Mouse (Mus musculus) olfactory bulb, adult 2 months (tissue): ENCODE measurements around the gene Pax6. TPM values are rescaled to one million over a fixed set of nuclear protein-coding genes. Genes with fewer than 3 reads are reported as not detected.

Source experiments
- H3K27ac ChIP-seq: fragments of 200-500 bp; 2 replicates; pipeline ENCODE4 v1.5.1; 2012; ENCODE audit warnings: low read depth, low read length; ENCODE audit not compliant: insufficient read depth
- H3K4me1 ChIP-seq: fragments of 200-500 bp; 2 replicates; pipeline ENCODE4 v1.6.1; 2012; ENCODE audit warnings: low read length; ENCODE audit not compliant: control insufficient read depth, insufficient read depth
- H3K4me3 ChIP-seq: fragments of 200-500 bp; 2 replicates; pipeline ENCODE4 v1.5.1; 2012; ENCODE audit warnings: mild to moderate bottlenecking, low read depth, low read length, moderate library complexity; ENCODE audit not compliant: insufficient read depth
- CTCF ChIP-seq: fragments of 200-500 bp; IDR thresholded peaks from 2 replicates; pipeline ENCODE4 v1.5.1; 2012; ENCODE audit warnings: low read depth, mild to moderate bottlenecking, low read length, moderate library complexity; ENCODE audit not compliant: insufficient read depth
- POLR2A ChIP-seq: fragments of 200-500 bp; IDR thresholded peaks from 2 replicates; pipeline ENCODE4 v1.6.1; 2012; ENCODE audit warnings: mild to moderate bottlenecking, low read depth, low read length, moderate library complexity; ENCODE audit not compliant: insufficient read depth
- WGBS: fragments of 180-500 bp; shearing (Covaris S2); methylation state at CpG from one replicate; pipeline ENCODE4 v1.1.7; 2018; 5-methylcytosine and 5-hydroxymethylcytosine counted together
- polyA plus RNA-seq: library from polyadenylated mRNA; stranded (reverse); fragments of >200 nt; gene quantifications from 2 replicates; pipeline ENCODE4 v1.2.4, GENCODE M21; 2012; ENCODE audit warnings: low replicate concordance; ENCODE audit not compliant: missing spikeins, insufficient read depth, insufficient read length

Gene Pax6
- polyA plus RNA-seq, 1 experiment, result not detected

- 0 out of 2 replicates have a peak overlapping the region, but pooled peaks have one; percentile 7 for H3K4me3 ChIP-seq
- no peak for TF ChIP-seq CTCF
- TF ChIP-seq POLR2A, result no peak
- 51% methylated on average over 6 of the region's 6 CpGs for WGBS
- peaks cover 37% of the 10 kb centered on the region for H3K4me1 ChIP-seq
- H3K27ac ChIP-seq, result 0 out of 2 replicates have a peak overlapping the region, but pooled peaks have one; percentile 43
Measured at GRCm38 (mm10) chr2:105670731-105671095, 2.0 kb downstream of the Pax6 start.

DNA sequence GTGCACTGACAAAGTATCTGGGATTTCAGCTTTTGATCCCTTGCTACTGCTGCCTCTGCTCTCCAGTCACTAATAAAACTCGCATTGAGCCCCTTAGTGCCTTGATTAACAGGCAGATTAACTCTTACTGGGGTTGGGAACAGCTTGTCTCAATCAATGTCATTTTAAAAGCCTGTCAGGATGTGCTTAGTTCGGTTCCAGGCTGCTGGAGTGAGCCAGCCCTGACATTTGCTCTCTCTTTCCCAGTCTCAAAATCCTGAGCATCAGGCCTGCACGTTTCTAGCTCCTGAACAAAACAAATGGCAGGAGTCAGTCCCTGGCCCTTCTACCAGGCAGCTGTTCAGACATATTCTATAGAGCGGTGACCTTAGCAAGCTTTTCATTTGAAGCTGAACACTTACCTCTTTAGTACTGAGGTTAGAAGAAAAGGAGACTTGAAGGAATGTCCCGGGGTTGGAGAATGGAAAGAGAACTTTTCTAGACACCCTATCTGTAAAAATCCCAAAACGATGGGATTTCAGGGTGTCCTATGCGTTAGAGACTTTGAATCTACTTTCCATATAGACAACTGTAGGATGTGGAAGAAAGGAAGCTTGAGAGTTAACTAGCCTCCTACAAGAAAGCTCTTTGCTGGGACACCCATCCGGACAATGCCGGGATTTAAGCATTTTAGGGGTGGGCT, 2.6 kb downstream of the Pax6 start:
- H3K4me1 ChIP-seq, result peaks cover 42% of the 10 kb centered on the region
- H3K4me3 ChIP-seq, result no peak overlapping the region
- WGBS, result 50% methylated on average over 9 of the region's 9 CpGs
- H3K27ac ChIP-seq, result peak overlapping the region; percentile 43; the same call in 1 of the 2 replicates
- TF ChIP-seq CTCF (no peak), POLR2A (no peak)

DNA sequence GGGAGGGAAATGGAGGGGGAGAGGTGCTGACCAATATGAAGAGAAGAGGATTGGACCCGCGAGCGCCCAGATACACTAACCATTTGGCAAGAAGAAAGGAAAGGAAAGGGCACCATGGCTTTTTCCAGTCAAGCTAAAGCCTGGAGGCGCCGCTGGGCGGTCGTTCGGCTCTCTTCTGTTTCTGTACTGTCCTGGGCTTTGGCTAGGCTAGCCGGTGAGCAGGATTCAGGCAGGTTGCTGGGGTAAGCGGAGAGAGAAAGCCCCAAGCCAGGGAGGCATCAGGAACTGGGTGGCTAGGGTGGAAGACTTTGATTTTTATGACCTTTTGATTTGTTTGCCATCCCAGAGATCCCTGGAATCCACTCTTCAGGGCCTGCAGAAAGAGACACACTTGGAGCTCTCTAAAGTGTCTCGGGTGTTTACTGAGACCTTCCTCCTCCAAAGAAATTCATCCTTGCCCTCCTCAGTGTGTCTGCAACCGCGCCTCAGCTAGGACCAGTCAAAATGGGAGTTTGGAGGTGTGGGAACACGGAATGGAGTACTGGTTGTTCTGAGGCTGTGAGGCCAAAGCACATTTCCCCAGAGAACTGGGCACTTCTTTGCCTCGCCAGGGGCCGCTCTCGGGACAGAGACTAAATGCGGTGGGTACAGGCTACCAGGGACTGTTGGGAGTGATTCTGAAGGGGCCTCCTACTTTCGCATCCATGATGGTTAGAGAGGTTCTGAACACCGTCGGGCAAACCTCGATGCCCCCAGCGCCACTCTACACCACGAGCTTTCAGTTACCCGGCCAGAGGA, 3.3 kb downstream of the Pax6 start:
- Histone ChIP-seq H3K27ac (peak overlapping the region; percentile 63), H3K4me3 (peak overlapping the region; percentile 27), H3K4me1 (peaks cover 44% of the 10 kb centered on the region)
- WGBS, result 49% methylated on average over 25 of the region's 25 CpGs
- no peak for TF ChIP-seq CTCF
- no peak for TF ChIP-seq POLR2A

GRCm38 (mm10) chr2:105672596-105672960, 3.9 kb downstream of the Pax6 start:
- Histone ChIP-seq H3K27ac (peak overlapping the region; percentile 63), H3K4me3 (peak overlapping the region; percentile 27), H3K4me1 (peaks cover 42% of the 10 kb centered on the region)
- TF ChIP-seq POLR2A (no peak), CTCF (no peak)
- WGBS, result 25% methylated on average over 16 of the region's 16 CpGs

GRCm38 (mm10) chr2:105673054-105673453, 4.4 kb downstream of the Pax6 start:
- peak overlapping the region; percentile 89 for H3K27ac ChIP-seq
- peaks cover 42% of the 10 kb centered on the region for H3K4me1 ChIP-seq
- WGBS, result 29% methylated on average over 6 of the region's 6 CpGs
- TF ChIP-seq POLR2A (no peak), CTCF (no peak)
- peak overlapping the region; percentile 64; the same call in 1 of the 2 replicates for H3K4me3 ChIP-seq

GRCm38 (mm10) chr2:105673631-105674060, 4.9 kb downstream of the Pax6 start:
- Histone ChIP-seq H3K4me3 (peak overlapping the region; percentile 64), H3K4me1 (peaks cover 36% of the 10 kb centered on the region), H3K27ac (peak overlapping the region; percentile 89)
- TF ChIP-seq CTCF, result no peak
- no peak for TF ChIP-seq POLR2A
- 56% methylated on average over 10 of the region's 10 CpGs for WGBS

DNA sequence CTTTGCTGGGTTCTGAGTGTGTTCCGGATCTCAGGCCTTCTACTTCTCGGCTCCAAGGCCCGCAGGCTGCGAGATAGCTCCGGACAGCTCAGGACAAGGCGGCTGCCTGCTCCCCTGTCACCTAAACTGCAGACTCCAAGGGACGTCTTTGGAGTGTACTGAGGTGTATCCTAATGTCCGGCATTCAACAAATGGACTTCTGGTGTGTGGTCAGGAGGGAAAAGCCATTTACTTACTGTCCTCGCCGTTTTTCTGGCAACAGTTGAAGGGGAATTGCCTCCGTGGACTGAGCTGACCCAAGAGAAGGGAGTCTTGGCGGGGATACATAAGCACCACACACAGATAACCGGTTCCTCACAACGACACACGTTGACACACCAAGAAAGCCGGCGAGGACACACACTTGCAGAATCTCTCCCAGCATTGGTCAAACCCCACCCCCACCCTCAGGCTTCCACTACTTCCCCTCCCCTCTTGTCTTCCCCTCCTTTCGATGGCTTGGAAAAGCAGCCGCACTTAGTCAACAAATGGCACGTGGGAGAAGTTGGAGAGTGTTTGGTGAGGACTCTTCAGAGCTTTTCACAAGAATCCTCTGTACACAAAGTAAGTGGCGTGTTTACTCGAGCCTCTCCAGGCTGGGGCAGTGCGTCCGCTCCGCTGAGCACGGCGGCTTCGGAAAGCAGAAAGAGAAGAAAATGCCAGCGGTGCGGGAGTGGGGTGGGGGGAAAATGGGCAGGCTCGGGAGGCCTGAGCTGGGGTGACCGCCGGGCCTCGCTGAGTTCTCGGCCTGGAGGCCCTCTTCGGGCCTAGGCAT, 5.6 kb downstream of the Pax6 start:
- peak overlapping the region; percentile 89 for H3K27ac ChIP-seq
- WGBS, result 26% methylated on average over 36 of the region's 36 CpGs
- peaks cover 30% of the 10 kb centered on the region for H3K4me1 ChIP-seq
- H3K4me3 ChIP-seq, result peak overlapping the region; percentile 64
- TF ChIP-seq POLR2A, result no peak

GRCm38 (mm10) chr2:105674875-105675729, 6.4 kb downstream of the Pax6 start:
- 2% methylated on average over 49 of the region's 49 CpGs for WGBS
- Histone ChIP-seq H3K4me3 (peak overlapping the region; percentile 64), H3K27ac (peak overlapping the region; percentile 87), H3K4me1 (peaks cover 22% of the 10 kb centered on the region)
- peak; percentile 21; the same call in 1 of the 2 replicates for TF ChIP-seq POLR2A
- TF ChIP-seq CTCF, result no peak
